Mouse (Mus musculus) liver, embryonic 16.5 days (tissue): ENCODE results near the gene Lrrc47. TPM values are rescaled to one million over a fixed set of nuclear protein-coding genes. Genes with fewer than 3 reads are reported as not detected.

Experiments used
- ATAC-seq: fragments of 200-750 bp; cut with Nextera tagmentation; 2 replicates; pipeline ENCODE4 v1.8.0; 2017; ENCODE audit warnings: low read depth, mild to moderate bottlenecking, moderate number of reproducible peaks, moderate library complexity
- H3K27ac ChIP-seq: fragments of 300-500 bp; sonication (generic); 2 replicates; pipeline ENCODE4 v1.5.1; 2014; ENCODE audit warnings: mild to moderate bottlenecking, low read length
- H3K27me3 ChIP-seq: fragments of 300-500 bp; sonication (generic); 2 replicates; pipeline ENCODE4 v1.6.1; 2014; ENCODE audit warnings: low read depth, low read length, mixed read lengths; ENCODE audit not compliant: control insufficient read depth, insufficient read depth
- H3K36me3 ChIP-seq: fragments of 300-500 bp; sonication (generic); 2 replicates; pipeline ENCODE4 v1.6.1; 2014; ENCODE audit warnings: mild to moderate bottlenecking; ENCODE audit not compliant: control insufficient read depth, insufficient read depth
- H3K4me1 ChIP-seq: fragments of 300-500 bp; sonication (generic); 2 replicates; pipeline ENCODE4 v1.6.1; 2014; ENCODE audit warnings: low read depth, low read length, mixed read lengths; ENCODE audit not compliant: control insufficient read depth
- H3K4me2 ChIP-seq: fragments of 300-500 bp; sonication (generic); 2 replicates; pipeline ENCODE4 v1.6.1; 2014; ENCODE audit warnings: low read depth, low read length, mixed read lengths
- H3K4me3 ChIP-seq: fragments of 300-500 bp; sonication (generic); 2 replicates; pipeline ENCODE4 v1.5.1; 2014; ENCODE audit warnings: low read depth, mild to moderate bottlenecking, low read length
- H3K9ac ChIP-seq: fragments of 300-500 bp; sonication (generic); 2 replicates; pipeline ENCODE4 v1.6.1; 2014; ENCODE audit warnings: low read depth, low read length
- H3K9me3 ChIP-seq: fragments of 300-500 bp; sonication (generic); replicated peaks from 2 replicates; pipeline ENCODE4 v1.6.1; 2016; ENCODE audit warnings: low read length; ENCODE audit not compliant: control insufficient read depth
- WGBS: fragments of 180-500 bp; shearing (Covaris S2); extraction: QIAGEN DNeasy Blood & Tissue Kit; methylation state at CpG from one replicate; pipeline ENCODE4 v1.1.7; 2014; ENCODE audit not compliant: insufficient replicate concordance; 5-methylcytosine and 5-hydroxymethylcytosine counted together
- polyA plus RNA-seq: library from polyadenylated mRNA; unstranded; fragments of >200 nt; fragmentation: Nextera tagmentation; extraction: Ambion mirVana; gene quantifications from 2 replicates; pipeline ENCODE4 v1.2.1, GENCODE M21; 2015

The Lrrc47 gene
- polyA plus RNA-seq: 11.8 and 12.2 TPM in 2 replicates

GRCm38 (mm10) chr4:154011646-154012089 lies at the start of gene Lrrc47:
Lrrc47 (plus strand) TSS chr4:154011731.
- H3K27ac ChIP-seq: peak within 1 kb of the TSS; percentile 74
- H3K27me3 ChIP-seq: no peaks in the 10 kb centered on the region
- H3K9me3 ChIP-seq: no peaks in the 10 kb centered on the region
- H3K36me3 ChIP-seq: peaks cover 18% of the 10 kb centered on the region
- H3K4me2 ChIP-seq: peak within 1 kb of the TSS; percentile 87
- peak; percentile 92 for ATAC-seq
- H3K4me3 ChIP-seq: peak within 1 kb of the TSS; percentile 97
- peaks cover 20% of the 10 kb centered on the region for H3K4me1 ChIP-seq
- WGBS: under 1% methylated on average over 49 of the region's 59 CpGs
- peak within 1 kb of the TSS; percentile 91 for H3K9ac ChIP-seq

DNA sequence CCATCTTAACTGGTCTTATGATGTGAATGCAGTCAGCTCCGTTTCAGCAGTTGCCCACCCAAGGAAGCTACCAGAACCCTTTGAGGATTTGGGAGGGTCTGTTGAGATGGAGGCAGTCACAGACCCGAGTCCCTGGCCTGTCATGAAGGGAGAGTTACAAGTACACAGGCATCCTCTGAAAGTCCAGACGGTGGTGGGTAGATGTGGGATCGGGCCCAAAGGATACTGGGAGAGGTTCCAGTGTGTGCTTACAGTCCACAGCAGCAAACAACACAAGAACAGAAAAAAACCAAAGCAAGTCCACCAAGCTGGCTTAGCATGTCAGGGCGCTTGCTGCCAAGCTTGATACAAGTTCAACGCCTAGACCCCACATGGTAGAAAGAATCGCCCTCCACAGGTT lies 48.9 kb upstream of the Lrrc47 start:
- H3K27ac ChIP-seq: no peak overlapping the region
- H3K4me2 ChIP-seq: no peak overlapping the region
- 71% methylated on average over 7 of the region's 7 CpGs for WGBS
- H3K9me3 ChIP-seq: no peaks in the 10 kb centered on the region
- peaks cover 21% of the 10 kb centered on the region for H3K36me3 ChIP-seq
- H3K4me1 ChIP-seq: peaks cover 7% of the 10 kb centered on the region
- ATAC-seq: no peak
- no peaks in the 10 kb centered on the region for H3K27me3 ChIP-seq
- H3K9ac ChIP-seq: no peak overlapping the region
- H3K4me3 ChIP-seq: no peak overlapping the region

DNA sequence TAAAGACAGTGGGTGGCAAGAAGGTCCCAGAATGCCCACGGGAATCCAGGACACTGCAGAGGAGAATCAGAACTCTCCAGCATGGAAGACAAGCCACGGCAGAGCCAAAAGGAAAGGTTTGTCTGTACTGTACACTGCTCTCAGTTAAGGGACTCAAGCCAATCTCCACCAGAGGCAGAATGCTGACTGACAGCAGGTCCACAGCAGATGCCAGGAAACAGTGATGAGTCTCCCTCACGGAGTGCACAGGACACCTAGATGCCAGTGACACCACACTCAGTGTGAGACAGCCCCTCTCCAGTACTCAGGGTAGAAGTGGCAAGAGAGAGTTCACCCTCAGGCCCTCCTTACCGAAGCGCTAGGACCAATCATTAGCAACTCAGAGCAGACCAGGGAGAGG lies 44.9 kb upstream of the Lrrc47 start:
- Histone ChIP-seq H3K9ac (no peak overlapping the region), H3K27ac (no peak overlapping the region), H3K9me3 (no peaks in the 10 kb centered on the region), H3K36me3 (peaks cover 15% of the 10 kb centered on the region), H3K4me1 (no peaks in the 10 kb centered on the region), H3K27me3 (no peaks in the 10 kb centered on the region), H3K4me3 (no peak overlapping the region), H3K4me2 (no peak overlapping the region)
- WGBS: 80% methylated on average over 5 of the region's 5 CpGs
- no peak for ATAC-seq

- H3K4me1 ChIP-seq: no peaks in the 10 kb centered on the region
- peaks cover 8% of the 10 kb centered on the region for H3K36me3 ChIP-seq
- no peak for ATAC-seq
- H3K9ac ChIP-seq: no peak overlapping the region
- no peaks in the 10 kb centered on the region for H3K27me3 ChIP-seq
- no peaks in the 10 kb centered on the region for H3K9me3 ChIP-seq
- 68% methylated on average over 2 of the region's 2 CpGs for WGBS
- H3K4me3 ChIP-seq: no peak overlapping the region
- no peak overlapping the region for H3K27ac ChIP-seq
- H3K4me2 ChIP-seq: no peak overlapping the region
Measured at GRCm38 (mm10) chr4:153967556-153967955, 44.0 kb upstream of the Lrrc47 start.

GRCm38 (mm10) chr4:153968063-153968462 lies 43.5 kb upstream of the Lrrc47 start:
- Histone ChIP-seq H3K27me3 (no peaks in the 10 kb centered on the region), H3K9ac (no peak overlapping the region), H3K27ac (no peak overlapping the region), H3K4me3 (no peak overlapping the region), H3K4me1 (no peaks in the 10 kb centered on the region), H3K36me3 (peaks cover 8% of the 10 kb centered on the region), H3K4me2 (no peak overlapping the region), H3K9me3 (no peaks in the 10 kb centered on the region)
- ATAC-seq: no peak
- 76% methylated on average over 2 of the region's 2 CpGs for WGBS

DNA sequence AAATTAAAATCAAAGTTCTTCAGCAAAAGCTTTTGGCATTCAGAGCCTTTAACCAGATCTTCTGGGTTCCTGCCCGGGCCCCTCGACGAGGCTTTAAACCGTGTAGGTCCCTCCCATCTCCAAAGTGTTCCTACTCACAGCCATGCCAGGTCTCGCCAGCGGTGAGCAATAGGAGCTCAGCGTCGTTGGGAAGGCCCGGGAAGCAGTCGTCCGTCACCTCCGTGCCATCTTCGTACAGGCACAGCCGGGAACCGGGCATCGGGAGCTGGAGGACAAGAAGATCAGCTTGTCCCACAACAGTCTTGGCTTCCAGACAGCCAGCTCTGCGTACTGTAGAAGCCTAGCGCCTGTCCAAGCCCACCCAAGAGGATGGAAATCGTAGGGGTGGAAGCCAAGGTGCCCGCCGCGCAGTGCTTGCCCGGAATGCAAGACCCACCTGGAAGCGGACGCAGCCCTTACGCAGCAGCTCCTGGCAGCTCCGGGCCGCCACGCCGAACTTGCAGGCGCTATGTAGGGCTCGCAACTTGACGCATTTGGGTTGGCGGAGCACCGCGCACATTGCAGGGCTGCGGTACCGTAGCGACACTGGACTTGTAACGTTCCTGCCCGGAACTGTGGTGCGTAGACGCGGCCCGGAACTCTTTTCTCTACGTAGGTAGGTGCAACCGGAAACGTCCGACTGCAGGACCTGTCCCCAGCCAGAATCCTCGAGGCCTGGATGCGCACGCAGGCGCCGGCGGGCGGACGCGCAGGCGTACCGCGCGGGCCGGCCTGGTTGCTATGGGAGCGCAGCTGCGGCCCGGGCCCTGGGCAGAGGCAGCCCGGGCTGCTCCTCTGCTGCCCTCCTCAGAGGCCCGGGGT lies 36.9 kb upstream of the Lrrc47 start, which contains the start of the genes Dffb and Cep104:
Dffb (minus strand) TSS at position 696 of the 861 bp plus-strand sequence.
Cep104 (plus strand) TSS at position 764 of the 861 bp plus-strand sequence.
- WGBS: under 1% methylated on average over 68 of the region's 68 CpGs
- Histone ChIP-seq H3K36me3 (peaks cover 2% of the 10 kb centered on the region), H3K27me3 (no peaks in the 10 kb centered on the region), H3K4me2 (peak within 1 kb of the TSS; percentile 98), H3K4me1 (peaks cover 28% of the 10 kb centered on the region), H3K9ac (peak within 1 kb of the TSS; percentile 88), H3K4me3 (peak within 1 kb of the TSS; percentile 89), H3K9me3 (no peaks in the 10 kb centered on the region), H3K27ac (peak within 1 kb of the TSS; percentile 49)
- ATAC-seq: peak; percentile 97

GRCm38 (mm10) chr4:153975292-153975662 lies 36.3 kb upstream of the Lrrc47 start:
- Histone ChIP-seq H3K9me3 (no peaks in the 10 kb centered on the region), H3K4me2 (peak overlapping the region; percentile 98), H3K27ac (peak overlapping the region; percentile 49), H3K4me3 (peak overlapping the region; percentile 89), H3K4me1 (peaks cover 28% of the 10 kb centered on the region), H3K27me3 (no peaks in the 10 kb centered on the region), H3K9ac (peak overlapping the region; percentile 88), H3K36me3 (no peaks in the 10 kb centered on the region; the same call in none of the 2 replicates)
- peak; percentile 68 for ATAC-seq
- under 1% methylated on average over 33 of the region's 33 CpGs for WGBS

DNA sequence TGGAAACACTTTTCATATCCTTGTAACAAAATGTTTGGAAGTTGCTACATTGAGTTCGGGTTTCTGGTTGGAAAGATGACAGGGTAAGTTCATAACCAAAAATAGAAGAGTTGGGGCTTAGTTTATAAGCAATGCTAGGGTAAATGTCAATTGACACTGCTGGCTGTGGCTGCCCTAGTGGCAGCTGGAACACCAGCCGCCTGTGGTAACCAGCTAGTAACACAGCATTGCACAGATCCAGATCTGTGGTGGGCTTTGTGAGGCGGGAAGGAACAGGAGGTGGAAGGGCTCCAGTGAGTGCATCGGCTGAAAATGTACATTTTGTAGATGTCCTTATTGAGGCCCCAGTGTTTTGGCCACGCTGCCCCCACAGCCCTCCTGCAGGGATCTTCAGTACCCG lies 35.8 kb upstream of the Lrrc47 start:
- Histone ChIP-seq H3K27ac (no peak overlapping the region), H3K9me3 (no peaks in the 10 kb centered on the region), H3K4me1 (peaks cover 28% of the 10 kb centered on the region), H3K36me3 (no peaks in the 10 kb centered on the region; the same call in none of the 2 replicates), H3K4me3 (peak overlapping the region; percentile 89), H3K4me2 (peak overlapping the region; percentile 98), H3K27me3 (no peaks in the 10 kb centered on the region), H3K9ac (peak overlapping the region; percentile 88)
- ATAC-seq: no peak
- whole genome bisulfite sequencing: 28% methylated on average over 6 of the region's 6 CpGs

- H3K4me2 ChIP-seq: no peak overlapping the region
- H3K4me1 ChIP-seq: peaks cover 18% of the 10 kb centered on the region
- H3K9me3 ChIP-seq: no peaks in the 10 kb centered on the region
- no peak overlapping the region for H3K9ac ChIP-seq
- no peak overlapping the region for H3K4me3 ChIP-seq
- no peaks in the 10 kb centered on the region; the same call in 1 of the 2 replicates for H3K36me3 ChIP-seq
- ATAC-seq: no peak
- 74% methylated on average over 10 of the region's 10 CpGs for WGBS
- H3K27me3 ChIP-seq: no peaks in the 10 kb centered on the region
- no peak overlapping the region for H3K27ac ChIP-seq
Measured at GRCm38 (mm10) chr4:153979243-153979642, 32.3 kb upstream of the Lrrc47 start.
